Mouse (Mus musculus): ENCODE measurements around the gene Hjurp. TPM values are rescaled to one million over a fixed set of nuclear protein-coding genes. Genes with fewer than 3 reads are reported as not detected.
"Not testable (repeated sequence)": the region's sequence is repeated elsewhere in the genome, so short reads cannot be mapped to it uniquely, and the experiment has no call there.

Hjurp gene
- total RNA-seq, 2 experiments from 2014 or later, result 21.7 to 27.4 TPM

DNA sequence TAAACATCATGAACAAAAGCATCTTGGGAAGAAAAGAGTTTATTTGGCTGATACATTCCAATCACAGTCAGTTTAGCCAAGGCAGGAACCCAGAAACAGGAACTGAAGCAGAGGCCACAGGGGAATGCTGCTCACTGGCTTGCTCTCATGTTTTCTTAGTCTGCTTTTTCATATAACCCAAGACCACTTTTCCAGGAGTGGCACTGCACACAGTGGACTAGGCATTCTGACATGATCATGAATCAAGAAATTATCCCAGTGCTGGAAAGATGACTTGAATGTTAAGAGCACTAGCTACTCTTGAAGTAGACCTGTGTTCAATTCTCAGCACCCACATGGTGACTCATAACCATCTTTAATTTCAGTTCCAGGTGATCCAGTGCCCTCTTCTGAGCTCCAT lies 51.7 kb downstream of the Hjurp start:
- DNase-seq (ENCODE audit: low spot score in 2 of 2), result peak in 1 of 2 experiments; percentile 19

DNA sequence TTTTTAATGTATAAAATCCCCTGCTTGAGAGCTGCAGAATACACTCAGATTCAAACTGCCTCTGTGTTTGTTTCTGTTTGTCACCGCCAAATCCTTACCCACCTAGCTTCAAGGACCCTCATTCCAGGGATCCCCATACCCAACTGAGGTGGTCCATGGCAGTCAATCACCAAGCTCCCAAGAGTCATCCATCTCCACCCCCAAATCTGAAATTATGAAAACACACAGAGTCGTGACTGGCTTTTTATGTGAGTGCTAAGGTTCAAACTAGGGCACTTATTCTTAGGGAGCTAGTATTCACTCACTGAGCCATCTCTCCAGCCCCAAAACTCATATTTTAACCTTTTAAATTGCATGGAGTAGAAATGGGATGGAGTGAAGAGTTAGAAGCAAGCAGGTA lies 52.1 kb downstream of the Hjurp start:
- DNase-seq (ENCODE audit: low spot score in 2 of 2), result not testable (repeated sequence)

DNA sequence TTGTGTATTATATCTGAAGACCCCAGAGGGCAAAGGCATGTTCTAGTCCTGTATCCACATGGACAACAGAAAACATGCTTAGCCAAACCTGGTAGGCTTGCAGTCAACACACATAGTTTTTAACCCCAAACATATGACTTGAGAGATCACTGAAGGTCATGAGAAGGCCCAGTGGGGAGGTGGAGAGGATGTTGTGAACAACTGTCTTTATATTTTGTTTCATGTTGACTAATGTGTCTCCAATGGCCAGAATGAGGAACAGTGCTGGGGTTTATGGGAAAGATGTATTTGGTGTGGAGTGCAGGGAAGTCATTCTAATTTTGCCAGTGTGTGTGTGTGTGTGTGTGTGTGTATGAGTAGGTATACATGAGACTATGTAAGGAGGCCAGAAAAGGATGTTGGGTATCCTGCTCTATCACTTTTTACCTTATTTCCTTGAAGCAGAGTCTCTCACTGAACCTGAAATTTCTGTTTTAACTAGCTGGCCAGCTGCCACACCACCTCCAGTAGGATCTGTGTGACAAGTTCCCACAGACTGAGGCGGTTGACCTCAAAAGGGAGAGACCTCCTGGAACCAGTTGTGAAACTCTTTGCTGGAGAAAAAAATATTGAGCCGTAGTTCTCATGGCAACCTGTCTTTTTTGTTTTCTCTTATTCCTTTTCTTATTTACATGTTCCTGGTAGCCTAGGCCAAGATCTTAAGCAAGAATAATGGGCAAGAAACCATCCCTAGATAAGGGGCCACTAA lies 53.2 kb downstream of the Hjurp start:
- DNase-seq (ENCODE audit: low spot score in 2 of 2), result peak in 1 of 2 experiments; percentile 27

DNA sequence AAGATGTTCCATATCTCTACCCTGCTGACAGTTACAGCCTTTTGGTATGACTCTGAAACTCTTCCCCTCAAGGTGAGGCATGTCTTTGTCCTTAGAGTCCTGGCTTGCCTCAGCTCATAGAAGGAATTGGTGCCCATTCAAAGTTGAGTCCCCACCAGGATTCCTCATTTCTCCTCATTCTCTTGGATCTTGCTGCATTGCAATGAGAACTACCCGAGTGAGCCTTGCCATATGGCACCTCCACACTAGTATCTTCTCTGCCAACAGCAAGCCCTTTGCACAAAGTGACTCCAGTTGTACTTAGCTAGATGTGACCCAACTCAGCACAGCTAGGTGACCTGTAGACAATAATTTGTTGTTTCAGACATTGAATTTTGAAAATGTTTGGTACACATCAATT lies 53.8 kb downstream of the Hjurp start:
- no peak for DNase-seq (ENCODE audit: low spot score in 2 of 2)

DNA sequence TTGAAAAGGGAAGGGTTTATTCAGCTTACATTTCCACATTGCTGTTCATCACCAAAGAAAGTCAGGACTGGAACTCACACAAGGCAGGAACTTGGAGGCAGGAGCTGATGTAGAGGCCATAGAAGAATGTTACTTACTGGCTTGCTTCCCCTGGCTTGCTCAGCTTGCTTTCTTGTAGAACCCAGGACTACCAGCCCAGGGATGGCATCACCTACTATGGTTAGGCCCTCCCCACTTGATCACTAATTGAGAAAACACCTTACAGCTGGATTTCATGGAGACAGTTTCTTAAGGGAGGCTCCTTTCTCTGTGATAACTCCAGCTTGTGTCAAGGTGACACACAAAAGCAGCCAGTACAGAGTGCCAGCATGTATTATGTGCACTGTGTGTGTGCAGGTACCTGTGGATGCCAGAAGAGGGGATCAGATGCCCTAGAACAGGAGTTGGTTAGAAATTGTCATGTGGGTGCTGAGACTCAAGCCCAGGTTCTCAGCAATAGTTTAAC lies 54.4 kb downstream of the Hjurp start:
- DNase-seq (ENCODE audit: low spot score in 2 of 2), result not testable (repeated sequence)

DNA sequence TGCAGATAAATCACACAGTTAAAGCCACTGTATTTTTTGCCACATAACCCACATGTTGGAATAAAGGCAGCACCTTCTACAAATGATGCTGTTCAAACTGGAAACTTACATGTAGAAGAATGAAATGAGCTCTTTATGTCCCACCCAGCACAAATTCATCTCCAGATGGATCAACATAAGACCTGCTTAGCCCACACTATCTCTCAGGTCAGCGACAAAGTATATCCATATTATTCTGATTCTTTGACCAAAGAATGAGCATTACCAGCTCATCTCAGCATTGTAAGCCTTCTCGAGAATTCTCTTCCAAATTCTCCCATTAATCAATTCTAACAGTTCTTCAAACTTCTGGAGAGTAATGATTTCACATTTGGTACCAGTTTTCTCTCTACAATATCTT lies 55.2 kb downstream of the Hjurp start:
- DNase-seq (ENCODE audit: low spot score in 2 of 2), result no peak

DNA sequence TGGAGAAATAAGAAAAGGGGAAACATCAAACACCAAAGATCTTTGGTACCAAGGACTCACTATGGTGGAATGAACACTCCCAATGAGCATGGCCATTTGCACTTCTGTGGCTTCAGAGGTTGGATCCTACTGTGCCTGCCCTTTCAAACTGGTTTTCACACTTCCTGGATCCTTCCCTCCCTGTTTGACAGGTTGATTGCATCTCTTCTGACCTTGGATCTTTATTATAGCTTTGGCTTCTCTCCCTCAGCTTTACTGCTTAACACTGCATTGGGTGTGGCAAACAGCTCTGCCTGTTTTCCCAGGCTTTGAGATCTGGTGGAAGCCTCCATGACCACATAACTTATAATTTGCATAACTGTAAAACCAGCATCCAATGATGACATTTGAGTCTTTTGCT lies 57.1 kb downstream of the Hjurp start:
- peak in 1 of 2 experiments; percentile 21 for DNase-seq (ENCODE audit: low spot score in 2 of 2)

DNA sequence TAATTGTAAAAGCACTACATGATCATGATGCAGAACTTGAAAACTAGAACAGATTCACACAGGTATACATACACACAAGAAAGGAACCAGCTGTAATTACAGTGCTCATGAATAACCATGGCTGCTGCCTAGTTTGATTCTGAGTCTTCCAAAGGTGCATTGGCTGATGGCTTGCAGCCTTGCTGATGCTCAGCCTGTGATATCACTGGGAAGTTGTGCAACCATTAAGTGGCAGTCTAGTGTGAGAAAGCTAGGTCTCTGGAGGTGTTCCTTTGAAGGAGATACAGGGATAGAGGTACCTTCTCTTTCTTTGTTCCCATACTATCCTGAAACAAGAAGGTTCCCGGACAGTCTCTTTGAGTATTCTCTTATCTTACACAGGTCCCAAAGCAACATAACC lies 58.4 kb downstream of the Hjurp start:
- DNase-seq (ENCODE audit: low spot score in 2 of 2), result no peak

DNA sequence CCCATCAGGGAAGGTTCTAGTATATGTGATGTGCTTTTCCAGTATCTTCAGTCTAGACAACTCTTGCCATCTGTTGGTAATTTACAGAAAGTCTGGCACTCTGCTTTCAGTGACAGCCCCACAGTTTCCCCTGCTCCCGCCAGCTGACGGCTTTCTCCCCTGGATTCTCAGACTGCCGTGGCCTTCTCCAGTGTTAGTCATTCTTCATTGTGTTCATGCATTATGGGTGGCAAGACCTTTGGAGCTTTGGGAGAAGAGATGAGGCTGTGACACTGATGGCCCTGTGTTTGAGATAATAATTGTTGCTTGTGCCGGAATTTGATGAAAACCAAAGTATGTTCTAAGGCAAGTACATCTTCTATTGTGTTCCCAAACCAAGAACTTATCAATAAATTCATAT lies 58.8 kb downstream of the Hjurp start:
- DNase-seq (ENCODE audit: low spot score in 2 of 2), result peak in 1 of 2 experiments; percentile 19

DNA sequence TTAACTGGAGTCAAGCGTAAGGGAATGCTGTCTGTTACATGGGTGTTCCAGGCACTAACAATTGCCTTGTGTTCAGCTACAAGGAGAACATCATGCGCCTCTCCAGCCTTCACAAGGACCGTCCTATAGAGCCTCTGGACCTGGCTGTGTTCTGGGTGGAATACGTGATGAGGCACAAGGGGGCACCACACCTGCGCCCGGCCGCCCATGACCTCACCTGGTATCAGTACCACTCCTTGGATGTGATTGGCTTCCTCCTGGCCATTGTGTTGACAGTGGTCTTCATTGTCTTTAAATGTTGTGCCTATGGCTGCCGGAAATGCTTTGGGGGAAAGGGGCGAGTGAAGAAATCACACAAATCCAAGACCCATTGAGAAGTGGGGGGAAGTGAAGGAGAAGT lies 59.4 kb downstream of the Hjurp start:
- peak in 1 of 2 experiments; percentile 29 for DNase-seq (ENCODE audit: low spot score in 2 of 2)

DNA sequence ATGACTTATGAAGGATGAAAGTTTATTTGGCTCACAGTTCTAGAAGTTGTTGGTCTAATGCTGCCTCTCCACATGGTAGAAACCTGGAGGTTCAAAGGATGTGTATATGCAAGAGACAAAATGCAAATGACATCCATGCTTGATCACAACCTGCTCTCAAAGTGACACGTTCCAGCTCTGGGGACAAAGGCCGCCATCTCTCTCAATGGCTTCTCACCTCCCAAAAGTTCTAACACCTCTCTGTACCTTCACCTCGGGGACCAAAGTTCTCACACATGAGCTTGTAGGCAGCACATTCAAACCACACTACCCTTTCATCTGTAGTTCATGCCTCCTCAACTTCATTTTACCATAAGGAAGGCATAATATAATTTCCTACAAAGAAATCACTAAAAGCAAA lies 59.9 kb downstream of the Hjurp start:
- no peak for DNase-seq (ENCODE audit: low spot score in 2 of 2)

DNA sequence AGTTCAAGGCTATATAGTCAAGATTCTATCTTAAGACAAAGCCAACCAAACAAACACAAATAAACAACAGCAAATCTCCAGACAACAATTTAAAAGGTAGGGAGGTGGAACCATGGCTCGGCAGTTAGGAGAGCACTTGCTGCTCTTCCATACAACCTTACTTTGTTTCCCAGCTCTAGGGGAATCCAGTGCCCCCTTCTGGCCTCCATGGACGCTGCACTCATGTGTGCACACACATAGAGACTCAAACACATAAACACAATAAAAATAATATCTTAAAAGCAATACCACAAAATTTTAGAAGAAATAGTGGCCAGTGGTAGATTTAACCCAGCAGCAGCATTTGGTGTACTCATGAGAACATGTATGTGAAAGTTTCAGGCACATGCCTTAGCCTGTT lies 60.3 kb downstream of the Hjurp start:
- DNase-seq (ENCODE audit: low spot score in 2 of 2), result peak in 1 of 2 experiments; percentile 28

DNA sequence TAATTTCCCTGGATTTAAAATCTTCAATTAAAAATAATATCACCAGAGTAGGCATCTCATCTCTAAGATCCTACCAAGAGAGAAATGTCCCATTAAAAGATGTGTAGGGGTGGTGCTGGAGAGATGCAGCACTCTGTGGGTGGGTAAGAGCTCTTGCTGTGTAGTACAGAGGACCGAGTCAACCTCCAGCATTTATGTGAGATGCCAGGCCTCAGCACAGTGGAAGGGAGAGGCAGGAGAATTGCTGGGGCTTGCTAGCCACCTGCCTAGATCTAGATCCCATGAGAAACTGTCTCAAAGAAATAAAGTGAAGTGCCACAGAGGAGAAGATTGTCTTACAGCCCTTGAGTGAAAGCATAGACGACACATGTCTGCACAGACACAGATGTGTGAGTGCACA lies 60.9 kb downstream of the Hjurp start:
- DNase-seq (ENCODE audit: low spot score in 2 of 2), result peak in 1 of 2 experiments; percentile 21

DNA sequence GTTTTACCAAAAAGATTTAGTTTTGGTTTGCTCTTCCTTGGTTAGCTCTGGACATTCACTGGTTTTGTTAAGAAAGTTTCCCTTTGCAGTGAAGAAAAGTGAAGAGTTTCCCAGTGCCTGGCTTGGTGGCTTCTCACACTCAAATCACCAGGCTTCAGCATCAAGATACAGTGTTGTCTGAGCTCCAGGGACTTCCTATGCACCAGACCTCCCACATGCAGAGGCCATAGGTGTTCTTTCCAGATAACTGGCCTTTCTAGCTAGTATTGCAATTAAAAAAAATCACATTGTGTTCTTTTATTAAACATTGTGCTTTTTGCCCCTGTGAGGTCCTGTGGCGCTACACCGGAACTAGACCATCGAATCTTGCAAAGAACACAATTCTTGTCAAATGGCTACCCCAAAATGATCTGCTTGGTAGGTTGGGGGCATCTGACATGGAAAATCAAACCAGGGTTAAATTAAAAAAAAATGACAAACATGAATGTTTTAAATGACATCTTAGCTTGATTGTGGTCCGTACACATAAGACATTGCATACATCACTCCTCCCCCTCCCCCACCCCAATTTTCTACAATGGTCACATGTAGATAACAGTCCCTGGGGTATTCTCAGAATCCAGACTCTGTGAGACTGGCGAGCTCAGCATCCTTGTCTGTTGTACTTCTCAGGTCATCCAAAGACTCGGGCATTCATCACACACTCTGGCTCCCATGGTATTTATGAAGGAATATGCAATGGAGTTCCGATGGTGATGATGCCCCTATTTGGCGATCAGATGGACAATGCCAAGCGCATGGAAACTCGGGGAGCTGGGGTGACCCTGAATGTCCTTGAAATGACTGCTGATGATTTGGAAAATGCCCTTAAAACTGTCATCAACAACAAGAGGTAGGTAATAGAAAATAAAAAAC lies 61.7 kb downstream of the Hjurp start:
- DNase-seq (ENCODE audit: low spot score in 2 of 2), result peak in 1 of 2 experiments; percentile 19

DNA sequence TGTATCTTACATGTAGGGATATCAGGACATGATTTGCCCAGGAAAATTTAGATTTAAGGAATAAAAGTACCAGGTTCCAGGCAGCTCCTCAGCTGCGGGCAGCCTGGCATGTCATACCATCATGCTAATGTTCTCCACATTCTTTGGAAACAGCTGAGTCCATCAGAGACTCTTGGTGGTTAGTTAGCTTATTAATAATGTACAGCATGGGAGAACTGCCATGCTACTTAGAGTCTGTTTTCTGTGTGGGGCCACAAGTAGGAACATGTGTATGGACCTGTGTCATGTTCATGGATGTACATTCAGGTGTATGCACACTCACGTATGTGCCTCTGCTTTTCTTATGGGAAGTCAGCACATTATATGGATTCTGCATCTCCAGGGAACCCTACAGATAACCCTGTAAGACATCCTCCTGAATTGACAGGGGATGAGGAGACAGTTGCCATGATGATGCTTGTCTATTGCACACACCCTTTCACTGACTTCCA lies 62.9 kb downstream of the Hjurp start:
- no peak for DNase-seq (ENCODE audit: low spot score in 2 of 2)

DNA sequence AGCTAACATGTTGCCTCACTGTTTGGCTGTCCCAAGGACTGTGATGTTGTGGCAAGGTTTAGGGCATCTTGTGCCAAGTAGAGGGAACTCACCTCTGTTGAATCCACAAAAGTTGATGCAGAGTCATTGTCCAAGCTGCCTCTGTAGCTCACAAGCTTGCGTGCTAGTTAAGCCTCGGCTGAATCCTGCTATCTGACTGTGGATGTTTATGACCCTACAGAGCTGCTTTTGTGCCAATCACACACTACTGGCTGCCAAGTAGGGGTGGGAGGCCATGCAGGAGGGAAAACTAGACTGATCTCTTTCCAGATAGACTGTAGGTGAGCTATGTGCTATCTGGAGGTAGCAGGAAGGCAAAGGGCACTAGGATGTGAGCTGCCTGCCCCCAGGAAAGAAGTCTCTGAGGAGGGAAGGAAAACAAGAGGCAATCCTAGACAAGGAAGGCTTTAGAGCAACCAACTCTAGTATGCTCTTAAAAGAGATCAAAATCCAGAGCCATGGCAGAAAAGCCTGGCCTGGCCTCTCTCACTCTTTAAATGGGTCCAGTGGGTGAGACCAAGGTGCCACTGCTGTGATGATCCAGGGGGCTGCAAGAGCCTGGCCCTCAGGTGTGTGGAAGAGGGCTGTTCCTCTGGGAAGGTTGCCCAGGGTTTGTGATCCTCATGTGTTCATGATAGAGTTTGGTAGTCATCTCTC lies 63.5 kb downstream of the Hjurp start:
- peak in 1 of 2 experiments; percentile 22 for DNase-seq (ENCODE audit: low spot score in 2 of 2)

DNA sequence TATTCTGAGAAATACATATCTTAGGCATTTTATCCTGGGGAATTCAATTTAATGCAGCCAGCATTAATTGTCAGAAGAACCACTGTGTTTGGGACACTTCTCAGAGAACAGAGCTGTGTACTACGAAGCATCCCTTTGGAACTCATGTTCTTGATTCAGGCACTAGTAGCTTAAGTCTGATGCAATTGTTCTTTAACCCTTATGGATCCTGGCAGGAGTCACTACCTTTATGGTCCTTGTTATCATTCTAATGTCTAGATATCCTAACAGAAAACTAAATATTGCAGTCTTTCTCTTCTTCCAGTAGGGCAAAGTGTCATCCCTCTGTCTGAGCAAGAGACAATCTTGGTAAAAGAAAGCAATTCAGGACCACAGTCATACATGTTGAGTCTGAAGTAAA lies 64.4 kb downstream of the Hjurp start:
- no peak for DNase-seq (ENCODE audit: low spot score in 2 of 2)

Measured in adrenal gland, adult 18-20 months (tissue).